Mouse (Mus musculus) spleen, adult 2 months (tissue): ENCODE results near the gene Efna5.

ENCODE experiments used
- CTCF ChIP-seq: fragments of 200-500 bp; IDR thresholded peaks from 2 replicates; pipeline ENCODE4 v1.5.1; 2011; ENCODE audit warnings: mild to moderate bottlenecking, inconsistent platforms; ENCODE audit not compliant: insufficient read depth, insufficient read length, insufficient replicate concordance; ENCODE audit errors: extremely low read depth
- POLR2A ChIP-seq: fragments of 200-500 bp; IDR thresholded peaks from 2 replicates; pipeline ENCODE4 v1.6.1; 2011; ENCODE audit warnings: low read depth, low read length, inconsistent platforms

DNA sequence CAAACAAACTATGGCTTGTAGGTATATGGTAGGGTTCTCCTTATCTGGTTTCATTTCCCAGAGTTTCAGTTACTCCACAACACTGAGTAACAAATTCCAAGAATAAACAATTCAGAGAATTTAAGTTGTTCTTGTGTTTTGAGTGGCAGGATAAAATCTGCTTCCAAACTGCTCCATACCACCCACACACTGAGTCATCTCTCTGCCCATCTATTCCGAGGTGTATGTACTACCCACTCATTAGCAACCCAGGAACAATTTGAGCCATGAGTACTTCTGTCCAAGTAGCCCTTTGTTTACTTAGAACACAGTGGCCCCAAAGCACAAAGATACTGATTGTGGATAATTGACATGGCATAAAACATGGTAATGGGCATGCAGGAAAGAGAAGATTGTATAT, 311.0 kb downstream of the Efna5 start:
- no peak for TF ChIP-seq POLR2A
- TF ChIP-seq CTCF = no peak
